ENCODE assay signal across 1 mouse cellular context in the genomic region with DNA sequence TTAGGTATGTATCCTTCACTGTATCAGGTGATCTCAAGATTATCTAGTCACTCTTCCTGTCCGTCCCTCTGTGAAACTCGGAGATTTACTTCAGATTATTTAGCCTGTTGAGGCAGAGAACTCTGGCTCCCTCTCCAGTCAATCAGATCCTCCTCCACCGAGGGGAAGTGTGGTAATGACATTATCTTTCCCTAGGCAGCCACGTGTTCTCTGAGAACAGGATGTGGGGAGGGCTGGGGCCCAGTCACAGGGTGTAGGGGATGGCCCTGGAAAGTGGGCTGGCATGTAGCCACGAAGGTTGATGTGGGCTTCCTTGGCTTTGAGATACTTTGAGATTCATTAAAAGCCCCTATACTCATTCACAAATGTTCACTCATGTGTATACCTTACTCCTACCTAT.
TF ChIP-seq lines count a peak whose summit lies in the region.

No protein-coding gene starts in this region.

TF ChIP-seq in MEL, 35 proteins besides CTCF, POLR2A, EP300 and RAD21 (continued from another document):
- TF ChIP-seq UBTF (IDR thresholded peaks at IDR 0.05; ENCODE audit: borderline replicate concordance, insufficient read depth, low read depth, low read length) (no peak), USF1 (IDR thresholded peaks at IDR 0.05; ENCODE audit: low read depth, low read length) (peak; percentile 92), CHD2 (IDR thresholded peaks at IDR 0.05; ENCODE audit: low read length) (no peak), ZKSCAN1 (IDR thresholded peaks at IDR 0.05; ENCODE audit: low read depth, low read length) (no peak), GATA1 (IDR thresholded peaks at IDR 0.05; ENCODE audit: low read depth, low read length) (peak; percentile 71)
